Mouse (Mus musculus) heart, embryonic 16.5 days (tissue): ENCODE measurements around the gene Alg9. TPM values are rescaled to one million over a fixed set of nuclear protein-coding genes. Genes with fewer than 3 reads are reported as not detected.

Source experiments
- ATAC-seq: fragments of 200-750 bp; cut with Nextera tagmentation; replicated peaks from 2 replicates; pipeline ENCODE4 v1.8.0; 2017; ENCODE audit warnings: moderate number of reproducible peaks; ENCODE audit not compliant: insufficient read depth, low FRiP score; ENCODE audit errors: extremely low read depth
- H3K27ac ChIP-seq: fragments of 300-500 bp; sonication (generic); 2 replicates; pipeline ENCODE4 v1.5.1; 2014; ENCODE audit warnings: mild to moderate bottlenecking, low read length, control low read depth, moderate library complexity
- H3K27me3 ChIP-seq: fragments of 300-500 bp; sonication (generic); 2 replicates; pipeline ENCODE4 v1.6.1; 2014; ENCODE audit warnings: low read length, mixed read lengths; ENCODE audit not compliant: control insufficient read depth, insufficient read depth
- H3K36me3 ChIP-seq: fragments of 300-500 bp; sonication (generic); 2 replicates; pipeline ENCODE4 v1.6.1; 2014; ENCODE audit not compliant: control insufficient read depth, insufficient read depth
- H3K4me1 ChIP-seq: fragments of 300-500 bp; sonication (generic); 2 replicates; pipeline ENCODE4 v1.6.1; 2014; ENCODE audit warnings: low read length, mixed read lengths; ENCODE audit not compliant: control insufficient read depth, insufficient read depth
- H3K4me2 ChIP-seq: fragments of 300-500 bp; sonication (generic); 2 replicates; pipeline ENCODE4 v1.6.1; 2014; ENCODE audit warnings: low read depth, mild to moderate bottlenecking, control low read depth, low read length
- H3K4me3 ChIP-seq: fragments of 300-500 bp; sonication (generic); 2 replicates; pipeline ENCODE4 v1.5.1; 2014; ENCODE audit warnings: mild to moderate bottlenecking, control low read depth, low read length
- H3K9ac ChIP-seq: fragments of 300-500 bp; sonication (generic); 2 replicates; pipeline ENCODE4 v1.6.1; 2014; ENCODE audit warnings: low read length, control low read depth
- H3K9me3 ChIP-seq: fragments of 300-500 bp; sonication (generic); replicated peaks from 2 replicates; pipeline ENCODE4 v1.6.1; 2016; ENCODE audit warnings: low read length; ENCODE audit not compliant: control insufficient read depth
- WGBS: fragments of 180-500 bp; shearing (Covaris S2); extraction: QIAGEN DNeasy Blood & Tissue Kit; methylation state at CpG from one replicate; pipeline ENCODE4 v1.1.7; 2014; 5-methylcytosine and 5-hydroxymethylcytosine counted together
- polyA plus RNA-seq: library from polyadenylated mRNA; unstranded; fragments of >200 nt; fragmentation: Nextera tagmentation; extraction: Ambion mirVana; gene quantifications from 2 replicates; pipeline ENCODE4 v1.2.1, GENCODE M21; 2015

The Alg9 gene
- polyA plus RNA-seq, 1 experiment from 2014 or later, result 27.2 TPM

- Histone ChIP-seq H3K4me2 (no peak overlapping the region), H3K27ac (no peak overlapping the region), H3K36me3 (0 out of 2 replicates have a peak, but pooled peaks cover 2% of the 10 kb centered on the region), H3K27me3 (no peaks in the 10 kb centered on the region), H3K4me3 (no peak overlapping the region), H3K9me3 (no peaks in the 10 kb centered on the region), H3K9ac (no peak overlapping the region), H3K4me1 (peaks cover under 1% of the 10 kb centered on the region)
- 73% methylated on average over 4 of the region's 4 CpGs for WGBS
- no peak for ATAC-seq
Observed at GRCm38 (mm10) chr9:50836097-50836496, 61.3 kb downstream of the Alg9 start.

GRCm38 (mm10) chr9:50841079-50841789, 66.4 kb downstream of the Alg9 start:
- Histone ChIP-seq H3K27ac (0 out of 2 replicates have a peak overlapping the region, but pooled peaks have one; percentile 15), H3K36me3 (peaks cover 5% of the 10 kb centered on the region; the same call in 1 of the 2 replicates), H3K9me3 (no peaks in the 10 kb centered on the region), H3K4me3 (no peak overlapping the region), H3K4me2 (peak overlapping the region; percentile 22; the same call in 1 of the 2 replicates), H3K27me3 (no peaks in the 10 kb centered on the region), H3K9ac (no peak overlapping the region), H3K4me1 (peaks cover 7% of the 10 kb centered on the region)
- ATAC-seq, result no peak
- 66% methylated on average over 13 of the region's 13 CpGs for WGBS

DNA sequence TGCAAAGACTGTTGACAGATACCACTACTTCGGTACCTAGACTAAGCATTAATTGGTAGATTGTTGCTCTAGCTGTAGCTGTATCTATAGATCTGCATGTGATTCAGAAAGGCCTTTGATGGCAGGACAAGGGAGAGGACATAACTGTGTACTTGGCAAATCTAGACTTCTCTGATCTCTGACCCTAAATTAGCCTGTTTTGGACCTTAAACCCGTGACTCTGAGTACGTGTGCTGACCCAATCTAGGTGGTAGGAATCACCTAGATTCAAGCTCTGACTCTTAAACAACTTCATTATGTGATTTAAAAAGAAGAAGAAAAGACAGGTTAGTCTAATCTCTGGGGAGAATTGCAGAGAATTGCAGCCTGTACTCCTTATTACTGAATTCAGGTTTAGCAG, 70.3 kb downstream of the Alg9 start, which contains the start of gene Ppp2r1b:
Gene Ppp2r1b, plus strand, starts transcription at position 221 of the 400 bp plus-strand sequence.
- peaks cover 5% of the 10 kb centered on the region; the same call in 1 of the 2 replicates for H3K36me3 ChIP-seq

GRCm38 (mm10) chr9:50845547-50845946, 70.7 kb downstream of the Alg9 start:
- H3K9me3 ChIP-seq, result no peaks in the 10 kb centered on the region
- no peak overlapping the region for H3K9ac ChIP-seq
- H3K27me3 ChIP-seq, result no peaks in the 10 kb centered on the region
- no peak overlapping the region for H3K4me2 ChIP-seq
- no peak for ATAC-seq
- no peak overlapping the region for H3K4me3 ChIP-seq
- no peak overlapping the region for H3K27ac ChIP-seq
- H3K4me1 ChIP-seq, result peaks cover 14% of the 10 kb centered on the region
- 81% methylated on average over 9 of the region's 9 CpGs for whole genome bisulfite sequencing
- H3K36me3 ChIP-seq, result peaks cover 5% of the 10 kb centered on the region; the same call in 1 of the 2 replicates

More for the DNA sequence above, 70.3 kb downstream of the Alg9 start, which contains the start of gene Ppp2r1b:
- Histone ChIP-seq H3K27me3 (no peaks in the 10 kb centered on the region), H3K9me3 (no peaks in the 10 kb centered on the region), H3K4me1 (peaks cover 10% of the 10 kb centered on the region), H3K4me2 (no peak within 1 kb of the TSS), H3K9ac (no peak within 1 kb of the TSS), H3K4me3 (no peak within 1 kb of the TSS), H3K27ac (no peak within 1 kb of the TSS)
- no peak for ATAC-seq
- 94% methylated on average over 3 of the region's 3 CpGs for WGBS

DNA sequence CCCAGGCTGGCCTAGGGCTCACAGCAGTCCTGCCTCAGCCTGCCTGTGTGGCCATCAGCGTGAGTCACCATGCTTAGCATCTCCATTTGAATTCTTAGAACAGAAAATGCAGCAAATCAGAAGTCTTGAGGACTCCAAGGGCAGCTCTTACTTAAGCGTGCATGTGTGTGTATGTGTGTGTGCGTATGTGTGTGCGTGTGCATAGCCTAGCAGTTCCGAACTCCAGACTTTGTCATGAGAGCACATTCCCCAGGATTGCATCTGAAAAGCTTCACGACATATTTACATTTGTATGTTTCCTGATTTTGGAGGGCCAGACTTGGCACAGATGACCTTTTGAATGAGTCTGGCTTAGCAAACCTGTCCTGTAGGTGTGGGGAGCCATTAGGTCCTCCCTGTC, 72.3 kb downstream of the Alg9 start:
- WGBS, result 81% methylated on average over 6 of the region's 6 CpGs
- ATAC-seq, result no peak
- H3K36me3 ChIP-seq, result peaks cover 5% of the 10 kb centered on the region; the same call in 1 of the 2 replicates
- H3K4me3 ChIP-seq, result no peak overlapping the region
- H3K27ac ChIP-seq, result no peak overlapping the region
- no peaks in the 10 kb centered on the region for H3K9me3 ChIP-seq
- no peak overlapping the region for H3K9ac ChIP-seq
- peaks cover 15% of the 10 kb centered on the region for H3K4me1 ChIP-seq
- no peak overlapping the region for H3K4me2 ChIP-seq
- no peaks in the 10 kb centered on the region for H3K27me3 ChIP-seq

GRCm38 (mm10) chr9:50847606-50848368, 73.0 kb downstream of the Alg9 start:
- no peaks in the 10 kb centered on the region for H3K9me3 ChIP-seq
- H3K4me2 ChIP-seq, result no peak overlapping the region
- H3K27ac ChIP-seq, result no peak overlapping the region
- no peak for ATAC-seq
- 66% methylated on average over 12 of the region's 12 CpGs for WGBS
- H3K4me1 ChIP-seq, result peaks cover 16% of the 10 kb centered on the region
- no peaks in the 10 kb centered on the region for H3K27me3 ChIP-seq
- H3K4me3 ChIP-seq, result no peak overlapping the region
- peaks cover 5% of the 10 kb centered on the region; the same call in 1 of the 2 replicates for H3K36me3 ChIP-seq
- H3K9ac ChIP-seq, result no peak overlapping the region

DNA sequence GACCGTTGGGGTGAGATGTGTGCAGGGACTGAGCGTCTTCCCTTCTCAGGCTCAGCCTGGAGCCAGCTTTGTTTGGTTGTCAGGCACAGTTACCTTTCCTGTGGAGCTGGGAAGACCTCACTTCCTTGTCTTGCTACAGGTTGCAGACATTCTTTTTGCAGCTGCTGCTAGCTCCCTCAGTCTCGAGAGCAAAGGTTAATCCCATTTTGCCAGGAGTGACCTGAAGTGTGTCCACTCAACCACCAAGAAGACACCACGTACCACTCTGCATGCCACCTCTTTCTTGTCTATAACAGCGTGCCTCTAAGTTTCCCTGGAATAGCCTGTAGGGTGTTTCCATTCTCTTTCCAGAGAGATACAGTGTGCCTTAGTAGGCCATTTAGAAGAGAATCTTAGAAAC, 74.0 kb downstream of the Alg9 start:
- peaks cover 22% of the 10 kb centered on the region for H3K4me1 ChIP-seq
- no peaks in the 10 kb centered on the region for H3K27me3 ChIP-seq
- no peak overlapping the region for H3K4me2 ChIP-seq
- H3K4me3 ChIP-seq, result no peak overlapping the region
- H3K9me3 ChIP-seq, result no peaks in the 10 kb centered on the region
- peaks cover 2% of the 10 kb centered on the region; the same call in 1 of the 2 replicates for H3K36me3 ChIP-seq
- H3K9ac ChIP-seq, result no peak overlapping the region
- no peak for ATAC-seq
- WGBS, result 70% methylated on average over 5 of the region's 5 CpGs
- H3K27ac ChIP-seq, result no peak overlapping the region

- peak; percentile 78 for ATAC-seq
- Histone ChIP-seq H3K4me1 (peaks cover 22% of the 10 kb centered on the region), H3K36me3 (no peaks in the 10 kb centered on the region), H3K9me3 (no peaks in the 10 kb centered on the region), H3K9ac (no peak overlapping the region), H3K27me3 (no peaks in the 10 kb centered on the region), H3K4me2 (no peak overlapping the region), H3K27ac (no peak overlapping the region), H3K4me3 (no peak overlapping the region)
- 19% methylated on average over 8 of the region's 8 CpGs for WGBS
Observed at GRCm38 (mm10) chr9:50849249-50849648, 74.4 kb downstream of the Alg9 start.

DNA sequence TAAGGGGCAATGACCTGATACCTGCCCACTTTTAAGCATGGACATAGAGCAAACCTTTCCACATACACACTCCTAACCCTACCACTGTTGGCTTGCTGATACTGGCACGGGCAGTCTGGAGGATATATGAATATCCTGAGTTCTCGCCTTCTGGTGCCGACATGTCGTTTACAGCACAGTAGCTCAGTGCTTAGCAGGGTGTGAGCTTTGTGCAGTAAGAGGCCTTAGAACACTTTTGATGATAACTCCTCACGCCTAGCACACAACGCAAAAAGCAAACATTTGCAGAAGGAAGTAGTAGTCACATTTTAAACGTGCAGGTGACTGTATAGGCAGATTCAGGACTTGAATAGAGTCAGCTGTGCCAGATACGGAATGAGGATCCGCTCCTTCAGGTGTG, 74.9 kb downstream of the Alg9 start:
- H3K4me3 ChIP-seq, result no peak overlapping the region
- no peaks in the 10 kb centered on the region for H3K9me3 ChIP-seq
- H3K27ac ChIP-seq, result no peak overlapping the region
- H3K36me3 ChIP-seq, result no peaks in the 10 kb centered on the region
- H3K9ac ChIP-seq, result peak overlapping the region; percentile 45; the same call in 1 of the 2 replicates
- 47% methylated on average over 9 of the region's 9 CpGs for WGBS
- ATAC-seq, result no peak
- H3K27me3 ChIP-seq, result no peaks in the 10 kb centered on the region
- H3K4me1 ChIP-seq, result peaks cover 22% of the 10 kb centered on the region
- peak overlapping the region; percentile 59; the same call in 1 of the 2 replicates for H3K4me2 ChIP-seq
